Mouse (Mus musculus): ENCODE results near the gene Psip1.

DNA sequence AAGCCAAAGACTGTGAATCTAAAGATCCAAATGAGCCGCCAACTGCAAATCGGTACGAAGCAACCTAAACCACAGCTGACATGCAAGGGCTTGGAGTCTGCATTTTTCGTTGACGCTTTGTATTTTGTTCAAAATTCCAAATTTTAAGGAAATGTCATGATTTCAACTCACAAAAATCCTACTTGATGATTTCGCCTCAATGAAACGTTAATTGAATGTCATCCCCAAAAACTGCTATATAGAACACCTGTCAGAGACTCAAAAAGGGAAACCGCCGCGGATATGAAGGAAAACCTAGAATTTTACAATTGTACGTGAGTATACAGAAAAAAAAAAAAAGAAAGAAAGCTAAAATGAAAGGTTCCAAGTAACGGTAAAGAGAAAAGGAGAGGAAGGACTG is 1.0 kb downstream of the Psip1 start:
- TF ChIP-seq CTCF (IDR thresholded peaks at IDR 0.05 in 2 of 3, conservative IDR thresholded peaks at IDR 0.05 in 1 of 3; ENCODE audit: control insufficient read depth in 1 of 3, insufficient read depth in 1 of 3, low read depth in 2 of 3, low read length in 3 of 3, poor library complexity in 1 of 3, severe bottlenecking in 1 of 3) (no peak), POLR2A (IDR thresholded peaks at IDR 0.05; ENCODE audit: control insufficient read depth in 1 of 2, insufficient read depth in 1 of 2, low read depth in 1 of 2, low read length in 2 of 2, poor library complexity in 1 of 2) (no peak), GATA1 (IDR thresholded peaks at IDR 0.05; ENCODE audit: low read depth, low read length) (no peak), JUND (IDR thresholded peaks at IDR 0.05; ENCODE audit: low read depth, low read length) (no peak), ZKSCAN1 (IDR thresholded peaks at IDR 0.05; ENCODE audit: low read depth, low read length) (no peak), MAFK (IDR thresholded peaks at IDR 0.05; ENCODE audit: borderline replicate concordance, low read depth, low read length) (no peak), MAX (IDR thresholded peaks at IDR 0.05; ENCODE audit: low read length) (no peak), ZC3H11A (IDR thresholded peaks at IDR 0.05; ENCODE audit: low read depth, low read length) (no peak), USF1 (IDR thresholded peaks at IDR 0.05; ENCODE audit: low read depth, low read length) (no peak), ZMIZ1 (IDR thresholded peaks at IDR 0.05; ENCODE audit: low read depth, low read length) (no peak)

Data from MEL (cell line).